Mouse (Mus musculus) ZHBTc4 (cell line): ENCODE measurements around the gene Adig.
A peak's percentile ranks its signal among the peaks of the same experiment; 100 is the strongest.

Experiments used
- DNase-seq: peaks from one replicate; pipeline ENCODE4 v3.0.0-alpha.2; 2011; ENCODE audit warnings: low read depth, low spot score

Adig gene

DNA sequence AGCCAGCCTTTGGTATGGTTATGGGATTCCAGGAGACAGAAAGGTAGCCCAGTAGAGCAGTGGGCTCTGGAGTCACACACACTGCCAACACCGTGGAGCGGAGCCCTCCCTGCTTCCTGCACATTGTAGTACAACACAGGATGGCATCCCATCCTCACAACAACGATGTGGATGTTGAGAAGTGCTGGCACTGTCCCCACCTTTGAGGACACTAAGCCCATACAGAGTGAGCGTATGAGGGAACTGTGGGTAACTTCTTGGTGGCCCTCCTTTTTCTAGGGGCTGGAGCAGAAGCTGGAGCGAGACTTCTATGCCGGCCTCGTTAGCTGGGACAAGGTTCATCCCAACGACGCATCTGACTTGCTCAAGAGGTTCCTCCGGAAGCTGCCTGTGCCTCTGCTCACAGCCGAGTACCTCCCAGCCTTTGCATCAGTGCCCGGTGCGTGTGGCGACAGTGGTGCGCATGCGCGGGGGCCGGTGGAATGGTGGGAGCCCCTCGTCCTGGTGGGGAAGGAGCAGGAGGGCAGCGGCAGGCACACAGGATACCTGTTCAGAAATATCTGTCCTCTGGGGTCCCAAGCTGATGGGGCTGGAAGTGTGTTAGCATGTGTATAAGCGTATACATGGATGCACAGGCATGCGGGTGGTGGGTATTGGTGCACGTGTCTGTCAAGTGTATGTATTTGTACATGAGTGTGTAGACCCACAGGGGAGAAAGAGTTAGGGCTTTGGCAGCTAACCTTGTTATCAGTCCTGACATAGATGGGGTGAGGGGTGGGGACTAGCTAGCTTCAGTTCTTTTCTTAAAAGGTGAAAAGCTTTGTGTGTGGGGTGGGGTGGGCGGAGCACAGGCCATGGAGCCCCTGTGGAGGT is 37.3 kb downstream of the Adig start:
- DNase-seq = peak; percentile 60

DNA sequence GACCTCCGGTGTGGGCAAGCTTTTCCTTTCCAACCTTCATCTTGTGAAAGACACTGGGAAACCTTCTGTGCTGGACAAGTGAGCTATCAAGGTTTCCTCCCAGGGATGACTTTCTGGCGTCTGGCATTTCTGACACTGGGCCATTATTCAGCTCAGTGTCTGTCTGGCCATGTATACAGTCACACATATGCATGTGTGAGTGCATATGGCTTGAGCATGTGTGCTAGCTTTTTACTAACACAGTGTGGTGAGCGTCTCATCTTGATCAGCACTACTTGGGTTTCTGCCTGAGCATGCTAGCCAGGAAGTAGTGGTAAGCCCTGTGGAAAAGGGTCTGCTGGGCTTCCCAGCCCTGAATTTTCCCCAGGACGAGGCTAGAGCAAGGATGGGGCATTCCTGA is 38.9 kb downstream of the Adig start:
- DNase-seq = no peak

DNA sequence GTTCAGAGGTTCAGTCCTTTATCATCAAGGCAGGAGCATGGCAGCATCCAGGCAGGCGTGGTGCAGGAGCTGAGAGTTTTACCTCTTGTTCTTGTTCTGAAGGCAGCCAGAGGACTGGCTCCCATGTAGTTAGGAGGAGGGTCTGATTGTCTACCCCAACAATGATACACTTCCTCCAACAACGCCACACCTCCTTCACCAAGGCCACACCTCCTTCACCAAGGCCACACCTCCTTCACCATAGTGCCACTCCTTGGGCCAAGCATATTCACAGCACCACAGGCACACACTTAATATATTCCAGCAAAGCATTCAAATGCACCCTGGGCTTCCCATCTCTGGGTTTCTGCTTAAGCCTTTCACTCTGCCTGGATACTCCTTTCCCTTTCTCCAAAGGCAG is 42.9 kb downstream of the Adig start:
- peak; percentile 54 for DNase-seq

DNA sequence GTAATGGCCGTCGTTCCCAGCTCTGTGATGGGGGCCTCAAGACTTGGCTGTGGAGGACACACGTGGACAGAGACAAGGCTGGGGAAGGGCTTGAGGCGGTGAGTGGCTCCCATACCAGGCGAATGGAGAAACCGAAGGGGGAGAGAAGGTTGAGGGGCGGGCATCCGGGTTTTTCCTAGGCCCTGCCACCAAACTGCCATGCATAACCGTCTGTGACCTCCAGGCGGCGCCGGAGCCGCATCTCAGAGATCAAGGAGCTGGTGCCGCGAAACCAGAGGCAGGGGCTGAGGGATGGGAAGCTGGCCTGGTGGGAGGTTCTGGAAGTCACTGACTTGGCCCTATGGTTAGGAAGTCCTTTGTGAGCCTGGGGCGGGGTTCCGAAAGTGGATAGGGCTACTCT is 44.3 kb downstream of the Adig start:
- peak; percentile 97 for DNase-seq

DNA sequence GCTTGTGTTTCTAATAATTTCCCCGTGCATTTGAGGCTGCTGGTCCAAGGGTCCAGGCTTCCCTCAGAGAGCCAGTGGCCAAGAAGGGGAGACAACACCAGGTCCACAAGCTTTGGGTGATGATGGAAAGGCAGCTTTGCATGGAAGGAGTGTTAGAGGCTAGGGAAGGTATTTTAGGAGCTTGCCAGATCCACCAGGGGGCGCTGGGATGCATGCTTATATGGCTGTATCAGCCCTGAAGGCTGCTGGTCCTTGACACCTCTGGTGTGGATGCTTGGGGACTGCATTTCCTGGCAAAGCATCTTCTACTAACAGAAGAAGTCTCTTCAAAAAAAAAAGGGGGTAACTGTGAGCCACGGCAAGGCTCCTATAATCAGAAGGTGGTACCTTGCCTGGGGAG is 47.7 kb downstream of the Adig start:
- peak; percentile 83 for DNase-seq

DNA sequence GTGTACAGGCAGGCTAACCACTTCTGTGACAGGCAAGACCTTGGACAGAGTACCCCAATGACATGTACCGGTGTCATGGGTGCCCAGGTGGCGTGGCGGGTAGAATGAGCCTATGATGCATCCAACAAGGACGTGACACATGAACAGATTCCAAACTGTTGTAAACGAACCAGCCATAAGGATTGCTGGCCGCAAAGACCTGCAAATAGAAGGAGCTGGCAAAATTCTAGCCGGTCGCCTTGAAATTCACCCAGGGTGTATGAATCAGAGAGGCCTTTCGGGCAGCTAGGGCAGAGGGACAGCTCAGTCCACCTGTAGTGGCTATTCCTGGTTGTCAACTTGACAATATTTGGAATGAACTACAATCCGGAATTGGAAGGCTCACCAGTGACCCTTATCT is 52.0 kb downstream of the Adig start:
- DNase-seq = no peak

DNA sequence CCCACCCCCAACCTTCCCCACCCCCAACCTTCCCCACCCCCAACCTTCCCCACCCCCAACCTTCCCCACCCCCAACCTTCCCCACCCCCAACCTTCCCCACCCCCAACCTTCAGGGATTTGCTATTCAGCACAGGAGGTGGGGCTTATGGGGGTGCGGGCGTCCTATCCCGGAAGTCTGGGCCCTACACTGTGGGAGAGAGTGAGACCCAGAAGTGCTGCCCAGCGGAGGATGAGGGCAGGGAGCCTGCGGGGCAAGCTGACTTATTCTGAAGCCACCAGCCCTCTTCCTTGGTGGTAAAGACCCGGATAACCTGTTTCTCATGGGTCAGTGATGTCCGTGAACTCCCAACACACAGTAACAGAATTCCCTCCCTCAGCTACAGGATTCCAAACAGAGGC is 52.8 kb downstream of the Adig start:
- no peak for DNase-seq

DNA sequence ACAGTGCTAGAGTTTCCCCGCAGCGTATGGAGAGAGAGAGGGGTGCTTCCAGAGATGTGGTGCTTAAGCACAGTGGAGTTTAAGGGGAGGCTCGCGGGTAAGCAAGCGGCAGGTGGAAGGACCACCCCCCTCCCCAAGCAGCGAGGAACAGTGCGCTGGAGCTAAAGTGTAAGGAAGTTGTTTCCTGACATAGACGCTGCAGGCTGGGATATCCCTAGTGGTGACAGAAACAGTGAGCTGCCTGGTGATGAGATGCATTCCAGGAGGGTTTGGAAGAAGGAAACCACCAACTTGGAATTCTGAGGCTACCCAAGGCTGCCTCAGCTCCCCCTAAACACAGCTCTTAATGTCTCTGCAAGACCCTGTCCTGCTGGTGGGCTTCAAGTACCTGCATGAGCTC is 53.4 kb downstream of the Adig start:
- no peak for DNase-seq

DNA sequence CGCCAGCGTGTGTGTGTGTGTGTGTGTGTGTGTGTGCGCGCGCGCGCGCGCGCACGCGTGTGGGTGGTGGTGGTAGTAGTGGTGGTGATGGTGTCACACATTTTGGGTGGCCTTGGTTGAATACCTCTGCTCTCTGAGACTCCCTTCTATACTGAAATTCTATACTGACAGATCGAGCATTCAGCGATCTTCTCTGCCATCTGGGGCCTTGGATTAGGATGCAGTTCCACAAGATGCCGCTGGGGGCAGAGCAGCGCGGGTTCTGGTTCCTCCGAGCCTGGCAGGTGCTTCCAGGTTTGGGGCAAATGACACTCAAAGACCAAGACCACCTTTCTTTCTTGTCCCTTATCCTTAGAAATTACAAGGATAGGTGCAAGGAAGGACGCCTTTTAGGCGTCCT is 53.8 kb downstream of the Adig start:
- DNase-seq = peak; percentile 83

DNA sequence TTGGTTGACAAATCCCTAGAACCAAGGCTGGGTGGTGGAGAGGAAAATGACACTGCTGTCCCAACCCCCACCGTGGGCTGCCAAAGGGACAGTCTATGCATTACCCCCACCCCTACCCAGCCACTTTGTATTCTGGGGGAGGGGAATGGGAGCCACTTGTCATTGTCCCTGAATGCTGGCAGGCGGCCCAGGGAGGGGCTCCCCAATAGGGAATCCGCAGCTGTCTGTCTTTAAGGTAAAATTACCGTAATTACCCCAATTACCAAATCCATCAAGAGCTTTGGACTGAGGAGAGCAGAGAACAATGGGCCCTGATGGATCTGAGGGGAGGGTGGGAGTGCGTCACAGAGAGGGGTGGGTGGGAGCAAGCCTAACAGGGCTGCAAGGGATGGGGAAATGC is 54.3 kb downstream of the Adig start:
- peak; percentile 35 for DNase-seq
